16 mouse cellular contexts compared by ENCODE assay signal in the genomic region with DNA sequence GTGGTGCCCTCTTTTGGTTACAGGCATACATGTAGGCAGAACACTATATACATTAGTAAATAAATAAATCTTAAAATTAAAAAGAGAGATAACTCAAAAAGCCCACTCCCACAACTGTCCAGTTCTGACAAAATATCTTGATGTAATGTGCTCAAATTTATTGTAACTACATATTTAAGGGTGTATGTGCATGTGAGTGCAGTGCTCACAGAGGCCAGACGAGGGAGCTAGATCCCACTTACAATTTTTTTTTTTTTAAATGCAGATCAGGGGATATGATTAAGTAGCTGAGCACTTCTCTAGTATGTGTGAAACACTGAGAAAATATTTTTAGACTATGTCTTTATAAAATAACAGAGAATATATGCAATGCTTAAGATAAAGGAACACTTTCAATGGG.
"Had no signal": no experiment of that assay in that cellular context is flagged by ENCODE, and none has a peak within 500 bp of the region (broad histone marks: within the 10 kb centered on the region; RNA-seq: fewer than 3 reads in every experiment).

No protein-coding gene starts in this region.

- H3K27ac ChIP-seq: kidney, embryonic 15.5 days; limb, embryonic 12.5 days; limb, embryonic 15.5 days; liver, embryonic 14.5 days; macrophage; midbrain, embryonic 12.5 days had no signal

- H3K9ac ChIP-seq: kidney, embryonic 15.5 days; limb, embryonic 12.5 days; limb, embryonic 15.5 days; liver, embryonic 14.5 days; liver, postnatal 0 days; lung, embryonic 14.5 days; midbrain, embryonic 12.5 days had no signal

- H3K4me3 ChIP-seq: kidney, embryonic 15.5 days; limb, embryonic 12.5 days; limb, embryonic 15.5 days; midbrain, embryonic 12.5 days had no signal

- H3K27me3 ChIP-seq: kidney, embryonic 15.5 days; limb, embryonic 12.5 days; limb, embryonic 15.5 days; midbrain, embryonic 12.5 days had no signal

- H3K4me2 ChIP-seq: kidney, embryonic 15.5 days; limb, embryonic 12.5 days; limb, embryonic 15.5 days; liver, embryonic 11.5 days; lung, embryonic 14.5 days; midbrain, embryonic 12.5 days had no signal

- H3K9me3 ChIP-seq: kidney, embryonic 15.5 days; limb, embryonic 12.5 days; limb, embryonic 15.5 days had no signal

- DNase-seq: kidney, adult 2 months; kidney, postnatal 10 days; kidney, postnatal 36 days; left cerebral cortex, postnatal 4 days; liver, postnatal 0 days; lung, embryonic 14.5 days; thymus, postnatal 25 days had no signal

- ATAC-seq: liver, postnatal 0 days; lung, postnatal 0 days; midbrain, embryonic 16.5 days had no signal

- H3K36me3 ChIP-seq: kidney, embryonic 15.5 days; limb, embryonic 12.5 days; limb, embryonic 15.5 days; midbrain, embryonic 12.5 days had no signal

- H3K4me1 ChIP-seq: kidney, embryonic 15.5 days had no signal
